Mouse (Mus musculus) embryo, embryonic 10.5 days (tissue): ENCODE data around the gene Tsc22d3.
"Not testable (repeated sequence)": the region's sequence is repeated elsewhere in the genome, so short reads cannot be mapped to it uniquely, and the experiment has no call there.

Source experiments
- DNase-seq: peaks from one replicate; pipeline ENCODE4 v3.0.0-alpha.2; 2015; ENCODE audit warnings: low spot score

Gene Tsc22d3

DNA sequence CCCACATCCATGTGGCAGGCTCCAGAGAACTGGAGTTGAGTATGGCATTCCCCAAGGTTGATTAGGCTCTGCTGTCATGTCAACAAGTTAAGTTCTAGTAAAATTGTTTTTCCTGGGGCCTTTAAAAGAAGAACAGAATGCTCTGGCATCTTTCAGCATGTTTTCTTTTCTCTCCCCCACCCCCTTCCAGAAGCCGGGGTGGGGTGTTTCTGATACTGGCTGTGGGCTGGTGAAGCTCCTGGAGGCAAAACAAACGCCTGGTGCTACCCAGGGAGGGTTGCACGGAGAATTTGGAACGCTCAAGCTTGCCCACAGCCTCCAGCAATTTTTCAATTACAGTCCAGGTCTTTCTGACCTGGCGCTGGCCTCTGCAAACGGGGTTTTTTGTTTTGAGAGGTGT lies 73.2 kb downstream of the Tsc22d3 start:
- no peak for DNase-seq

- no peak for DNase-seq
Measured at GRCm38 (mm10) chrX:140526253-140526618, 74.2 kb downstream of the Tsc22d3 start.

GRCm38 (mm10) chrX:140525604-140526252 lies 74.7 kb downstream of the Tsc22d3 start:
- DNase-seq = no peak

GRCm38 (mm10) chrX:140524231-140524630 lies 76.2 kb downstream of the Tsc22d3 start:
- DNase-seq = no peak

- DNase-seq = no peak
Measured at GRCm38 (mm10) chrX:140522071-140522765, 78.2 kb downstream of the Tsc22d3 start.

GRCm38 (mm10) chrX:140520146-140521102 lies 80.0 kb downstream of the Tsc22d3 start:
- peak; percentile 87 for DNase-seq

DNA sequence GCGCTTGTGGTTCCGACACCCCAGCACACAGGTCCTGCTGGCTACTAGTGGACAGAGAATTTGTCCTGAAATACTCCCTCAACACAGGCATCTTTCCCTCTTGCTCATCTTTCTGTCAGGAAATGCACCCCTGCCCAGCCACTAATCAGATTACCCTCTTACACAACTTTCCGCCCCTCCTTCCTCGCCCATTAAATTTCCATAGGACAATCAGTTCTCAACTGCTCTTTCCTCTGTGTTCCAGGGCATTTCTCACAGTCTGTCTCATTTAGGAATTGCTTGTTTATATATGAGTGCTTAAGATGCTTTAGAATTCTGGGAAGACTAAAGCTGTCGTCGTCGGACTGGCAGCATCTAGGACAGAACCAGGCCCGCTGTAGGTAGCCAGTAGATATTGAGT lies 82.1 kb downstream of the Tsc22d3 start:
- DNase-seq = no peak

GRCm38 (mm10) chrX:140513379-140513778 lies 87.1 kb downstream of the Tsc22d3 start:
- no peak for DNase-seq

- no peak for DNase-seq
Measured at GRCm38 (mm10) chrX:140511687-140512651, 88.5 kb downstream of the Tsc22d3 start.

DNA sequence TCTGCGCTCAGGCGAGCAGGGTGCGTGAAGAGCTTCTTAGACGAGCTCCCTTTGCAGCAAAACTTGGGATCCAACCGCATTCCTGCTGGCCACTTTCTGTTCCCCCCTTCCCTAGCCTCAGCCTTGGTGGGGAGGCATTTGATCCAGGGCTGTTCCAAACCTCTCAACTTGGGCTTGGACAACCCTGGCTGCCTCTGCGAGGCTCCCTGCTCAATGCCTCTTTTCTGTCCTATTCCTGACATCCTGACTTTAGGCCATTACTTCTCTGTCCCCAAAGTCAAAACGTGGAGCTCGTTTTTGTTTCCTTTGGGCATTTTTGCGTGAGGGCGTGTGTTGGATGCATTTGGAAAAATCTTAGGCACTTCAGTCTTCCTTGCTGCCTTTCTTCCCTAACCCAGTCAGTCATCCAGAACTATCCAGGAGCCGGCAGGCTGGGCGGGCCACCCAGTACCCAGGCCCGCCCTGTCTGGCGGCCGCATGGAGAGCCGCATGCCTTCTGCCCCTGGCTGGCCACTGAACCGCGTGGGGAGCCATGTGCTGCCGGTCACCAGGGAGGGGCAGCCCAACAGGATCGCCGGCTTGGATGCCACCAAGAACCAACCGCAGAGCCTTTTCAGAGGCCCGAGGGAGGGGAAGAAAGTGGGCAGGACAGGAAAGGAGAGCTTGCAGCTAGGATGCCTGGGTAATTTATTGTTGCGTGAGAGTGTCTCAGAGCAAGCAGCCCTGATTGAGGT lies 89.6 kb downstream of the Tsc22d3 start:
- DNase-seq = no peak

- no peak for DNase-seq
Measured at GRCm38 (mm10) chrX:140509817-140510216, 90.6 kb downstream of the Tsc22d3 start.

GRCm38 (mm10) chrX:140508791-140509190 lies 91.7 kb downstream of the Tsc22d3 start:
- not testable (repeated sequence) for DNase-seq

- DNase-seq = no peak
Measured at GRCm38 (mm10) chrX:140507377-140507776, 93.1 kb downstream of the Tsc22d3 start.

DNA sequence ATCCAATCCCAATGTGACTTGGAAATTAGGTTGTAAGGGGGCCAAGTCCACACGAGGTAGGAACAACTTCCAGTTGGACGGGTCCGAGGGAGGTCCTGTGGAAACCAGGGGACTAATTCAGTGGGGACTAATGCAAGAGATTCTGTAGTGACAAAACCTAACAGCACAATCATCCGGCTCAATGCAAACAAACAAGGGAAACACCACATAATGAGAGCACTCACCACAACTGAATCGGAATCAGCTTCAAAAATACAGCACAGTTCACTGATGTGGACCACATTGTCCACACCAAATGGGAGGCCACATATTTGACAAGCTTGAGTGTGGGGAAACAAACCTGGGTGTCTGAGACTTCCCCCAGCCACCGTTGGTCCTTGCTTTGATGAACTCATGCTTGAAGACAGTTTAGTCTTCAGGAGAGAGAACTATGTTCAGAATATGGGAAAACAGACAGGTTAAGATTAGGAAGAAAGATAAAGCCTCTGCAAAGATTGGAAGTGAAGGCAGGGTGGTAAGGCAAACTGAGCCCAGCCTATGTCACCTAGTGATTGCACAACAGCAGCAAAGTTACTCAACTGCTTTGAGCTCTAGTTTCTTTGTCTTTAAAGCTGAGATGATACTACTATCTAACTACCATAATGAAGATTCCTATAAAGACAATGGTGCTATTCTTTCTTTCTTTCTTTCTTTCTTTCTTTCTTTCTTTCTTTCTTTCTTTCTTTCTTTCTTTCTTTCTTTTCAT lies 93.9 kb downstream of the Tsc22d3 start:
- no peak for DNase-seq

DNA sequence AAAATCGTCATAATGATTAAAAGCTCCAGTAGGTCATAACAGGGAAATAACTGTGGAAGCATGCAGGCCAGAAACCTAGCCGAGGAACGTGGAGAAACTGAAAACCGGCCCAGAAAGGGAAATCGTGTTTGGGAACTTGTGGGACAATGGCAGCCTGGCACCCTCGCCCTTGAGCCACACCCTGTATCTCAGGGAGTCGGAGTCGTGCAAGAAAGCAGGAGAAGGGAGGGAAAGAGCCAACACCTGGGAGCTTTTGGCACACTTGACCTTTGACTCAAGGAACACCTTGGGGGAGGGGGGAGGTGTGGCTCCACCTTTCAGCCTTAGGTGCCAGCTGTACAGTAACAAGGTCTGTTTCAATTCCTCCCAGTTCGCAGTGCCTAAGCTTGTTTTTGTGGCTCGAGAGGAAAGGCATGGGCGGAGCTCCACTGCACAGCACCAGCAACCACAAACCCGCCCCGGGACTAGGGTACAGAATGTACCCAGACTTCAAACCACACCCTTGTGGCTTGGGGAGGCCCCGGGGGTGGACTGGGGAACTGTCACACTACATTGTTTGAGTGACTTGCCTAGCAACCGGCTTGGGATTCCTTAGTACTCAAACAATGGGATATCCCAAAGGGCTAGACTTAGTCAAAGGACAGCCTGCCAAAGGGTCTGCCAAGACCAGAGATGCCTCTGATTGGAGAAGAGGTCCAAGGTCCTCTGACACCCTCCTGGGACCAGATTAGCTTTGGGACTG lies 94.8 kb downstream of the Tsc22d3 start:
- DNase-seq = no peak

GRCm38 (mm10) chrX:140503905-140504304 lies 96.6 kb downstream of the Tsc22d3 start:
- DNase-seq = peak; percentile 81

DNA sequence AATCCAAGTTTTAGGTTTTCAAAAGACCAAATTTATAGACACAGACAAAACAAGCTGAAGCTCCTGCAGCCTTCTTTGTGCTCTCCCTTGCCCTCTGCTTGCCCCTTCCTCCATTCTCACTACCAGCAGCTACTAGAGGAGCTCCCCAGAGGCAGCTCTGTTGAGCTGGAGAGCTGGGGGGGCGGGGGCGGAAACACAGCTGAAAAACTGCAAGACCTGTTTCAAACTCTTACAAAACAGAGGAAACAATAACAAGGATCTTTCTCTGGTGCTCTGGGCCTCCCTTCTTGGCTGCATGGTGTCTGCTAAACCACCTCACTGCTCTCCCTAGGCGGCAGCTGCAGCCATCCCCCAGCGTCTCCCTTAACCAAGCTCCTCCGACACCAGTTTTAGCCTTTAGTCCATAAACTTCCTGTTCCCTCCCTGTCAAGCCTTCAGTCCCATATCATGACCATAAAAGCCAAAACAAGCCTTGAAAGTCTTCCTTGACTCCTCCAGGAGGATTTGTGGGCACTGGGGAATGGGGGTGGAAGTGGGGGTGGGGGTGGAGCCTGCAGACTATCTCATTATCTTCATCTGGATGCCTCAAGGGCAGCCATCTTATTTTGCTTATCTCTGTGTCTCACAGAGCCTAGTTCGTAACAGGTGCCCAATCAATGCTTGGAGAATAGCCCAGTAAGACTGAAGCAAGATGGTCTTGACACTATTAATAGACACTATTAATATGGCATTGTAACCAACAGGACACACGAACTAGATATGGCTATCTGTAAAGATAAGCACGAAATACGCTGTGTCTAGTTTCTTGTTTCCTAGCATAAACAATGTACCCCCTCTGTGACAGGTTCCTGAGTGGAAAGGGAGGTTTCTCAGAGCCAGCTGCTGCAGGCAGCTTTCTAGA lies 98.8 kb downstream of the Tsc22d3 start:
- DNase-seq = no peak

DNA sequence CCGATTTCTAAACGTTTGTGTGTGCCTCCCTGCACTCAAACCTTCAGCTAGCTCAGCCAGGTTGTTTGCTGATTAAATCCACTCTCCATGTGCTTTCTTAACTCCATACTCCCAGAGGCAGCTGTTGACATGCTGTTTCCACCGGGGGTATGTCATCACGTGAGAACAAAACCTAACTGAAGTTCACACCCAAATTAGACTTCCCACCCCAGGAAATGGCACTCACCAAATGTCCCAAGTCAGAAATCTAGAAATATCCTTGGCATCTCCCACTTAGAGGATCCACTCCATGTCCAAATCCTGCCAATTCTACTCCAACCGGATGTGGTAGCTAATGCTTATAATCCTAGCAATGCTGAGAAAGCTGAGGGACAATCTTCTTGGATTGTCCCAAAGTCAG lies 100.2 kb downstream of the Tsc22d3 start:
- DNase-seq = no peak
